Mouse (Mus musculus): ENCODE results near the gene Wars2.

The Wars2 gene

DNA sequence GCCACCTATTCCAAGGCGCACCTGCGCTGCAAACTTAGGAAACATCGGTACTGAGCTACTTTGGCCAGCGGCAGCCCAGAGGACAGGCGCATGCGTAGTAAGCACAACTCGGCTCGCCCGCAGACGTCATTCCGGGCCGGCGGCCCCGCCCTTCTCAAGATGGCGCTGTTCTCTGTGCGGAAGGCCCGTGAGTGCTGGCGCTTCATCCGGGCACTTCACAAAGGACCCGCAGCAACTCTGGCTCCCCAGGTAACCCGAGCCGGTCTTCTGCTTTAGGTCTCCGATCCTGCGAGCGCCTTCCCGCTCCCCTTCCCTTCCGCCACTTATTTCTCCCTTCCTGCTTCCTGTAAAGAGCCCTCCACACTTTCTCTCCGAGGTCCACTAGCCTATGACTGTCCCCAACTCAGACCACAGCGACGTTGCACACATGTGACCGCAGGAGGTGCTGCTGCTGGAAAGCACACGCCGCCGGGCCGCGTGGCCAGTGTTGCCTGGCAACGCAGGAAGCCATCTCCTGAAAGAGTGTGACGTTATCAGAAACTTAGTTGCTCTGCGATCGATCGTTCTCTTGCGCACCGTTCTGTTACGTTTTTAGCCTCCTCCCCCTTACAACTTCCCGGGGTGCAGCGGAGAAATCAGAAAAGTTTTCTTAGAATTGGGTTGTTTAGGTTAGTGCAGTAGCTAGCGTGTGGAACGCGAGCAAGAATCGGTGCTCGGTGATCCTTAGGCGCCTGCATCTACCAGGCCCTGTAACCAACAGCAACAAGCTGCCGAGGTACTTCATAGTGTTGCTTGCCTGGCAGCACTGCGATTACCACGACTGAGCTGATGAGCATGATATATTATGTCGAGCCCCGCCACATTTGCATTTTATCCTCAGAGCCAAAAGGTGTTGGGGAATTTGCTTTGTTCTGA lies at the start of gene Wars2:
Gene Wars2, plus strand, starts transcription at position 129 of the 915 bp plus-strand sequence.
- DNase-seq, result peak; percentile 86 to 90

DNA sequence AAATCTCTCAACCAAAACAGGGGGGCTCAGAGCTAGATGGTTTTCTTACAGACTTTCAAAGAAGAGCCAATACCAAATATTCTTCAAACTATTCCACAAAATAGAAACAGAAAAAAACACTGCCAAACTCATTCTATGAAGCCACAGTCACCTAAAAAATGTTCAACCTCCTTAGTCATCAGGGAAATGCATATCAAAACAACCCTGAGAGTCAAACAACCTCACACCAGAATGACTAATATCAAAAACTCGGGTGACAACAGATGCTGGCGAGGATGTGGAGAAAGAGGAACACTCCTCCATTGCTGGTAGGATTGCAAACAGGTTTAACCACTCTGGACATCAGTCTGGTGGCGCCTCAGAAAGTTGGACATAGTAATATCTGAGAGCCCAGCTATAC lies 44.1 kb upstream of the Wars2 start:
- DNase-seq, result no peak

DNA sequence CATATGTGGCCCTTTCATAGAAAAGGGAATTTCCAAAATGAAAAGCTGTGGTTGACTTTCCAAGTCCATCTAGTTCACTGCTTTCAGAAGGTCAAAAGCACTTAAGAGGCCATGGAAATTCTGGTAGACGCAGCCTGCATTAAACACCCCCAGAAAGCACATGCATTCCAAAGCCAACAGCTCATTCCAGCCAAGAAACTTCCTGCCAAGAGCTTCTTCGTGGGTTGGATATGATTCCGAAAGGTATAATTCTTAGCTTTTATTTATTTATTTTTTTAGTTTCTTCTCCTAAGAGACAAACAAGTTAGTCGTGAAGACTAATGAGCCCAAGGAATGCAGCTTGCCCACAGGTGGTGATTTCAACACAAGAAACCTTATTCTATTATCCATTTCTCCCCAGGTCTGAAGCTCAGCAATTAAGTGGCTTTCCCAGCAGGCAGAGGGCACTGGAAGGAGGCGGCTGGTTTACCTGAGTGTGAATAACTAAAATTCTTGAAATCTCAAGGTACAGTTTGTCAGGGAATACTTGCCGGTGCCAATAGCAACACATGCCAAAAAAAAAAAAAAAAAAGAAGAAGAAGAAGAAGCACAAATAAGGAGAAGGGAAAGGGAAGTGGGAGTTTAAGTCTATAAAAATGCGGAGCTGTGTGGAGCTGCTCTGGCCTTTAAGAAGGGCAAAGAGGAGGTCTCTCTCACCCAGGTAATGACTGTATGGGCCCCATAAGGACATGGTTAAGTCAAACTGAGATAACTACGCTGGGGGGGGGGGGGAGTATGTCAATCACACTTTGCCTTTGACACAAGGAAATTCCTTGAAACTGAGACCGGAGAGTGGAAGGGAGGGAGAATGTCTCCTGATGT lies 30.3 kb upstream of the Wars2 start:
- DNase-seq, result no peak

DNA sequence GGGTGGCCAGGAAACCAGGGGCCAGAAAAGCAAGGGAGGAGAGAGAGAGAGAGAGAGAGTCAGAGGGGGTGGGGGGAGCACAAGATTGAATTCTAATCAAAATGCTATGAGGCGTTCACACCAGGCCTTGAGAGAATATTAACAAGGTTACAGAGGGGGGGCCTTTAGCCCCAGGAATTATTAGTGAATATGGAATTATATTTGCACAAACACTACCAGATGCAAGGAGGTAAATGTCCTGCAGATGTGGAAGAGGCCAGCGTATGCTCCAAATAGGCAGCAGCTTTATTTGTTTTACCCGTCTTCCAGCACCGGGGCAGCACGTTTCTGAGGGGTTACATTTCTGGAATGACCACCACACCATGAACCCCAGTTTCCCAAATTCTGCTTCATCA lies 29.7 kb upstream of the Wars2 start:
- no peak for DNase-seq

- no peak for DNase-seq
Observed at GRCm38 (mm10) chr3:99113266-99113837, 27.5 kb upstream of the Wars2 start.

DNA sequence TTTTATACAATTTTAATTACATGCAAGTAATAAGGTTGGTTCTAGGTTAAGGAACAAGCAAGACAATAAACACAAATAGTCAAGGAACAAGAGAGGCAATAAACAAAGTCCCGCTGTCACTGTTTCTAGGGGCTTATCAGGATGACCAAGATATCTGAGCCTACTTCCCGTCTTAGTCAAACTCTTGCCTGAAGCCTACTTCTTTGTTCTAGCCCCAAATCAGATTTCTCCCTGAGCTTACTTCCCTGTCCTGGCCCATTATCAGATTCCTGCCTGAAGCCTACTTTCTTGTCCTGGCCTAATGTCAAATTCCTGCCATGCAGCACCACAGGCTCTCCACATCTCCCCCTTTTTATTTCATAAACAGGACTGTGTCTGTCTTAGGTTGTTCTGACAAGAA lies 19.9 kb upstream of the Wars2 start:
- no peak for DNase-seq

GRCm38 (mm10) chr3:99130521-99130920 lies 10.3 kb upstream of the Wars2 start:
- no peak for DNase-seq

DNA sequence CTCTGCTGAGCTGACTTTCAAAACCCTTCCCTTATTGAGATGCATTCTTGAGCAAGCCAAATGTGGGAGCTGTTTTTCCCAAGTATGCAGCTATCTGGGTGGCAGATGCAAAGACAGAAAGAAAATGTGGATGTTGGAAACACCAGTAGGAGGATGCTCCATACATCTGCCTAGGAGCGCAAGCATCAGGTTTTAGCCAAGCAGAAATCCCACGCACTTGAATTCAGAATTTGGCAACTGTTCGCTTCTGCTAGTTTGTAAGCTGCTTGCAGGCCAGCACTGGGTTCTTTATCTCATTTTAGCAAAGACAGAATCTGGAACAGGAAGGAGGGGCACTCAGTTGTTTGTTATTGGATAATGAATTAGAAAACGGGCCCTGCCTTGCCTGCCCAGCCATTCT lies 8.9 kb upstream of the Wars2 start:
- DNase-seq, result no peak

- no peak for DNase-seq
Observed at GRCm38 (mm10) chr3:99133913-99134312, 7.0 kb upstream of the Wars2 start.

DNA sequence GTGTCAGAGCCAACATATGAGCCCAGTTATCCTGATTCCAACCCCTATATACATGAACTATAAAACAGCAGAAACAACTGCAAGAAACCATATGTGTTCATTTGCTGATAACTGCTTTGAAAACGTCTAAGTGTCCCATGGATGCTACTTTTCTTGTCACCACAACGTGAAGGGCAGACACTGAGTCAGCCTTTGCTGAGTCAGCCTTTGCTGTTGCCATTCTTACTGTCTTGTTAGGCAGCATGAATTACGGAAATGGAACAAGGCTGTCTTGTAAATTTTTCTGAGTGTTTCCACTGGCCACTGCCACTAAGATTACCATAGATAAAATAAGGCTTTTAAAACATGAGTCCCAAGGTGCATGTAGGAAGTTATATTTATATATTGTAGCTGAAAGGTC lies 7.0 kb downstream of the Wars2 start:
- DNase-seq, result no peak

DNA sequence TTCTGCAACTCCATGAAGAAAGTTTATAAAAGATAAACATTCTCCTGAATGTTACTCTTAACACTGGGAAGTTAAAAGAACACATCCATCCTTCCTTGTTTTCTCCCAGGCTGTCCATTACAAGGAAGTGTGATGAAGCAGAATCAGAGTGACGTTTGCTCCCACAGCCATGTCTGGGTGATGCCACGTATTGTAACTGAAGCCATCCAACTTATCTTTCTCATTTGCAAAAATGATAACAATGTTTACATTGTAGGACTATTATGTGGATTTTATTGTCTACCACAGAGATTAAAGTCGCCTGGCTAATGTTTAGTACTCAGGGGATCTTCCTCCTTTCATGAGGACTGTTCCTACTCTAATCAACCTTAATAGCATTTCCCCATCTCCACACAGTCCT lies 8.2 kb downstream of the Wars2 start:
- no peak for DNase-seq

- no peak for DNase-seq
Observed at GRCm38 (mm10) chr3:99156286-99156685, 15.4 kb downstream of the Wars2 start.

DNA sequence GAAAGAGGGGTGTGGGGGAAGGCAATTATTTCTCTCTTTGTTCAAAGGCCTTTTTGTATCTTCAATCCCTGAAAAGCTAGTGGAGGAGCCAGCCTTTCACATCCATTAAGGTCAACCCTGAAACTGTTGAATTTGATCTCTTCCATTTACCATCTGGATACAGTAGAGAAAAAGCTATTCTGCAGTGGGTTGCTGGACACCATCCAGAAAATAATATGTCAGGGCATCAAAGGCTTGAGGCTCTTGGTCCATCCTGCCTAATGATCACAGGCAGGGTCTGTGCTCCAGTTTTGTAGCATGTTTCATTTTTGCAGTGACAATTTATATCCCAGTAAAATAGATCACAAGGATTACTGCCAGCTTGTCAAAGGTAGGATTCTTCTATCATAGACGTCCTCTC lies 16.1 kb downstream of the Wars2 start:
- DNase-seq, result no peak

DNA sequence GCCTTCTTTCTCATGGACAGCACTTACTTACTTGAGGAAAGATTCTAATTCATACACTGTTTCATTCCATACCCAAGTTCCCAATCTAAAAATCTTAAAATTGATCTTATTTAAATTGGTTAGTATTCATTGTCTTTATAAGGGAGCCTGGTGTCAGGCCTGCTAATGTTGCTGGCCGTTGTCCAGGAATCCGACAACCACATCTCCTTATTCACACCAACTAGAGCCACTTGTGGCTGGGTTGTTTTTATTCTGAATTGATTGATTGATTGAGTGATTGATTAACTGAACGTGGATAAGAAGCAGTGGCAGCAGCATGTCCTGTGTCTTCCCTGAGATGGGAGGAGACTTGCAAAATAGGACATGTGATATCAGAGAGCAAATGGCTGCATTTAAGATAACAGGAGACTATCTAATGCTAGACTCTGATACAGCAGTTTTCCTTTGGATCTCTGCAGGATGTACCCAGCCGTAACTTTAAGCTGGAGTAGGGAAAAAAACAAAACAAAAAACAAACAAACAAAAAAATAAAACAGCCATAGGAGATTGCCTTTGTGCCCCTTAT lies 16.7 kb downstream of the Wars2 start:
- DNase-seq, result no peak

DNA sequence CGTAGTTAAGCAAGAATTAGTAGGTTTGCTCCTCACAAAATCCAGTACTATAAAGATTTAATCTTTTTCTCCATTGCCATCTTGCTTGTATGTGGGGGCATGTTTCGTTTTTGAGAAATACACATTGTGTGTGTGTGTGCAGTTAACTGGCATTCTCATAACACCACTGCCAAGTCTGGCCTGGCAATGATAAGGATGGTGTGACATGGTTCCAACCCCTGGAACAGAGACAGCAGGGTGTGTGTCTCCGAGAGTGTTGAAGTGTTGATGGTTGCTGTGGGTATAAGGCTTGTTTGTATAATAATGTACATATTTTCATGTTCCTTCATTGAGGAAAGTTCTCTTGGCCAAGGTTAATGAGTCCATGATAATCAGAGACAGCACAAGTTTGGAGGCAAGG lies 19.1 kb downstream of the Wars2 start:
- no peak for DNase-seq

DNA sequence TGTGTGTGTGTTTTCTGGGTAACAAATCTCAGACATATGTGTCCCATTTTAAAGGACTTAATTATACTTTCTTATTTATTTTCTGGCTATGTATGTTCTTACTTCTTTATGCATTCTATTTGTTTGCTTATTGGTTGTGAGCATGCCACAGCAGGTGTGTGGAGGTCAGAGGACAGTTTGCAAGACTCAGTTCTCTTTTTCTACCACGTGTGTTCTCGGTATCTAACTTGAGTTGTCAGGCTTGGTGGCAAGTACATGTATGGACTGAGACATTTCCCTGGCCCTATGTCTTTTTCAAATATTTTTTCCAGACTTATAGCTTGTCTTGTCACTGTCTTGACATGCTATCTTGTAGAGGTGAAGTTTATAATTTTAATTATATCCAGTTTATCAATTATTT lies 21.3 kb downstream of the Wars2 start:
- DNase-seq, result no peak

DNA sequence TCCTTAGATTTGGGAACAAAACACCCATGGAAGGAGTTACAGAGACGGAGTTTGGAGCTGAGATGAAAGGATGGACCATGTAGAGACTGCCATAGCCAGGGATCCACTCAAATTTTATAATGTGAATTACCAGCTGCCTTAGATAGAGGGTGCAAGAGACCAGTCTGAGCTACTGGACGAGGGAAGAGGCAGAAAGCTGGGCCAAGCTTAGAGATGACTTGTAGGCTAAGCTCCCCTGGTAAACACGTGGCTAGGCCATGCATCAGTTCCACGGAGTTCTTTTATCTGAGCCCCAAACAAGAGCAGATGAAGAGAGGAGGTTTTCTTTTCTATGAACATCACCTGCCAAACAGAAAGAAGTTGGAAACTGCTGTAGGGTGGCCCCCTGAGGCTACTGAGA lies 26.9 kb downstream of the Wars2 start:
- no peak for DNase-seq

DNA sequence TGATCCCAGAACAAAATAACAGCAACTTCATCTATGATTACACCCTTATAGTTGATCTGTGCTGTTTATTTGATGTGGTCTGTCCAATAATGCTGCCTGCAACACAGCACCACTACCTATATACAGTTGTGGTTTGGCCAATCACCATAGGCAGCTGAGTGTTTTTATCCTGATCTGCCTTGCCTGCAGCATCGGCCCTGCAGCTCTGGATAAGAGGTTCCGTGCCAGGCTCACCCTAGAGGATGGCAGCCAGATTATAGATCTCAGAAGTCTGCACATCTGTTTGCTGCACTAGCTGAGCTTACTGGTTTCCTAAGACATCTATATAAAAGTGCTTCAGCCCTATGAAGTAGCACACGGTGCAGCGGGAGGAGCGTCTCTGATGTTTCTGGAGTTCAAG lies 32.3 kb downstream of the Wars2 start:
- no peak for DNase-seq

- DNase-seq, result no peak
Observed at GRCm38 (mm10) chr3:99174658-99175304, 33.9 kb downstream of the Wars2 start.

- no peak for DNase-seq
Observed at GRCm38 (mm10) chr3:99183355-99184016, 42.6 kb downstream of the Wars2 start.

DNA sequence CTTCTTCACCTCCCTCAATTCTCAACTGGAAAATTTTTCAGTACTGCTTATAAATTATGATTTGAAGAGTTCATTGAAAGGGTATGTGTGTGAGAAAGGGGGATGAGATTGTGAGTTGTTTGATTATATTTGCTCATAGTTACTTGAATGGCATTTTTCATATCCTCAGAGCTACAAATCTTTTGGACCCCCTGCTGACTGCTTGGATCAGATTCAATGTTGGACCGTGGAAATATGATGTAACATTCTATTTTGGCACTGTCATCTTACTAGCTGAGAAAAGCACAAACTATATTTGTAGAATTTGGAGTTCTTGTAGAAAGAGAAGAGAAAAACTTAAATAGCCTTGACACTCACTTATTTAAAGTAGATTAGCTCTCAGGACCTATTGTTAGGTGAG lies 43.5 kb downstream of the Wars2 start:
- no peak for DNase-seq

GRCm38 (mm10) chr3:99188097-99188496 lies 47.2 kb downstream of the Wars2 start:
- no peak for DNase-seq
